Mouse (Mus musculus) liver, embryonic 15.5 days (tissue): ENCODE data around the gene Ugt1a7c. TPM values are rescaled to one million over a fixed set of nuclear protein-coding genes. Genes with fewer than 3 reads are reported as not detected.
"Not testable (repeated sequence)": the region's sequence is repeated elsewhere in the genome, so short reads cannot be mapped to it uniquely, and the experiment has no call there.

Source experiments
- ATAC-seq: fragments of 200-750 bp; cut with Nextera tagmentation; 2 replicates; pipeline ENCODE4 v1.8.0; 2017; ENCODE audit warnings: moderate number of reproducible peaks, mild to moderate bottlenecking, moderate library complexity; ENCODE audit not compliant: insufficient read depth
- H3K27ac ChIP-seq: fragments of 300-500 bp; sonication (generic); replicated peaks from 2 replicates; pipeline ENCODE4 v1.5.1; 2015; ENCODE audit warnings: mild to moderate bottlenecking, inconsistent platforms
- H3K27me3 ChIP-seq: fragments of 300-500 bp; sonication (generic); 2 replicates; pipeline ENCODE4 v1.6.1; 2015; ENCODE audit warnings: mild to moderate bottlenecking, inconsistent platforms
- H3K36me3 ChIP-seq: fragments of 300-500 bp; sonication (generic); replicated peaks from 2 replicates; pipeline ENCODE4 v1.6.1; 2015; ENCODE audit warnings: moderate library complexity, mild to moderate bottlenecking, inconsistent platforms
- H3K4me1 ChIP-seq: fragments of 300-500 bp; sonication (generic); replicated peaks from 2 replicates; pipeline ENCODE4 v1.6.1; 2015; ENCODE audit warnings: inconsistent platforms
- H3K4me2 ChIP-seq: fragments of 300-500 bp; sonication (generic); 2 replicates; pipeline ENCODE4 v1.6.1; 2015; ENCODE audit warnings: moderate library complexity, mild to moderate bottlenecking, inconsistent platforms
- H3K4me3 ChIP-seq: fragments of 300-500 bp; sonication (generic); replicated peaks from 2 replicates; pipeline ENCODE4 v1.5.1; 2015; ENCODE audit warnings: mild to moderate bottlenecking, inconsistent platforms
- H3K9ac ChIP-seq: fragments of 300-500 bp; sonication (generic); 2 replicates; pipeline ENCODE4 v1.6.1; 2015; ENCODE audit warnings: moderate library complexity, mild to moderate bottlenecking, inconsistent platforms
- H3K9me3 ChIP-seq: fragments of 300-500 bp; sonication (generic); replicated peaks from 2 replicates; pipeline ENCODE4 v1.6.1; 2016; ENCODE audit warnings: inconsistent platforms
- WGBS: fragments of 180-500 bp; shearing (Covaris S2); methylation state at CpG from one replicate; pipeline ENCODE4 v1.1.7; 2015; ENCODE audit warnings: mixed read lengths; ENCODE audit not compliant: insufficient replicate concordance; 5-methylcytosine and 5-hydroxymethylcytosine counted together
- polyA plus RNA-seq: library from polyadenylated mRNA; unstranded; fragments of >200 nt; fragmentation: Nextera tagmentation; extraction: Ambion mirVana; gene quantifications from 2 replicates; pipeline ENCODE4 v1.2.1, GENCODE M21; 2015

Ugt1a7c gene
- polyA plus RNA-seq, 1 experiment from 2014 or later, result 3.1 TPM

DNA sequence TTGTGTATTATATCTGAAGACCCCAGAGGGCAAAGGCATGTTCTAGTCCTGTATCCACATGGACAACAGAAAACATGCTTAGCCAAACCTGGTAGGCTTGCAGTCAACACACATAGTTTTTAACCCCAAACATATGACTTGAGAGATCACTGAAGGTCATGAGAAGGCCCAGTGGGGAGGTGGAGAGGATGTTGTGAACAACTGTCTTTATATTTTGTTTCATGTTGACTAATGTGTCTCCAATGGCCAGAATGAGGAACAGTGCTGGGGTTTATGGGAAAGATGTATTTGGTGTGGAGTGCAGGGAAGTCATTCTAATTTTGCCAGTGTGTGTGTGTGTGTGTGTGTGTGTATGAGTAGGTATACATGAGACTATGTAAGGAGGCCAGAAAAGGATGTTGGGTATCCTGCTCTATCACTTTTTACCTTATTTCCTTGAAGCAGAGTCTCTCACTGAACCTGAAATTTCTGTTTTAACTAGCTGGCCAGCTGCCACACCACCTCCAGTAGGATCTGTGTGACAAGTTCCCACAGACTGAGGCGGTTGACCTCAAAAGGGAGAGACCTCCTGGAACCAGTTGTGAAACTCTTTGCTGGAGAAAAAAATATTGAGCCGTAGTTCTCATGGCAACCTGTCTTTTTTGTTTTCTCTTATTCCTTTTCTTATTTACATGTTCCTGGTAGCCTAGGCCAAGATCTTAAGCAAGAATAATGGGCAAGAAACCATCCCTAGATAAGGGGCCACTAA is 129.3 kb downstream of the Ugt1a7c start:
- WGBS, result 42% methylated on average over 2 of the region's 2 CpGs
- H3K36me3 ChIP-seq, result no peaks in the 10 kb centered on the region
- peaks cover 20% of the 10 kb centered on the region; the same call in 1 of the 2 replicates for H3K9me3 ChIP-seq
- no peak for ATAC-seq
- H3K9ac ChIP-seq, result no peak overlapping the region
- no peaks in the 10 kb centered on the region for H3K4me1 ChIP-seq
- no peak overlapping the region for H3K27ac ChIP-seq
- no peaks in the 10 kb centered on the region for H3K27me3 ChIP-seq
- no peak overlapping the region for H3K4me3 ChIP-seq
- no peak overlapping the region for H3K4me2 ChIP-seq

DNA sequence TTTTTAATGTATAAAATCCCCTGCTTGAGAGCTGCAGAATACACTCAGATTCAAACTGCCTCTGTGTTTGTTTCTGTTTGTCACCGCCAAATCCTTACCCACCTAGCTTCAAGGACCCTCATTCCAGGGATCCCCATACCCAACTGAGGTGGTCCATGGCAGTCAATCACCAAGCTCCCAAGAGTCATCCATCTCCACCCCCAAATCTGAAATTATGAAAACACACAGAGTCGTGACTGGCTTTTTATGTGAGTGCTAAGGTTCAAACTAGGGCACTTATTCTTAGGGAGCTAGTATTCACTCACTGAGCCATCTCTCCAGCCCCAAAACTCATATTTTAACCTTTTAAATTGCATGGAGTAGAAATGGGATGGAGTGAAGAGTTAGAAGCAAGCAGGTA is 130.4 kb downstream of the Ugt1a7c start:
- not testable (repeated sequence) for H3K27ac ChIP-seq, H3K4me3 ChIP-seq, ATAC-seq, H3K4me2 ChIP-seq, H3K36me3 ChIP-seq, H3K9ac ChIP-seq, H3K4me1 ChIP-seq, H3K27me3 ChIP-seq
- peaks cover 30% of the 10 kb centered on the region; the same call in 1 of the 2 replicates for H3K9me3 ChIP-seq
- WGBS, result 26% methylated on average over 2 of the region's 2 CpGs

DNA sequence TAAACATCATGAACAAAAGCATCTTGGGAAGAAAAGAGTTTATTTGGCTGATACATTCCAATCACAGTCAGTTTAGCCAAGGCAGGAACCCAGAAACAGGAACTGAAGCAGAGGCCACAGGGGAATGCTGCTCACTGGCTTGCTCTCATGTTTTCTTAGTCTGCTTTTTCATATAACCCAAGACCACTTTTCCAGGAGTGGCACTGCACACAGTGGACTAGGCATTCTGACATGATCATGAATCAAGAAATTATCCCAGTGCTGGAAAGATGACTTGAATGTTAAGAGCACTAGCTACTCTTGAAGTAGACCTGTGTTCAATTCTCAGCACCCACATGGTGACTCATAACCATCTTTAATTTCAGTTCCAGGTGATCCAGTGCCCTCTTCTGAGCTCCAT is 130.9 kb downstream of the Ugt1a7c start:
- H3K9me3 ChIP-seq, result peaks cover 31% of the 10 kb centered on the region; the same call in 1 of the 2 replicates
- no peak overlapping the region for H3K27ac ChIP-seq
- H3K4me1 ChIP-seq, result no peaks in the 10 kb centered on the region
- ATAC-seq, result no peak
- no peak overlapping the region for H3K4me3 ChIP-seq
- H3K9ac ChIP-seq, result no peak overlapping the region
- H3K27me3 ChIP-seq, result no peaks in the 10 kb centered on the region
- H3K36me3 ChIP-seq, result no peaks in the 10 kb centered on the region
- no peak overlapping the region for H3K4me2 ChIP-seq

DNA sequence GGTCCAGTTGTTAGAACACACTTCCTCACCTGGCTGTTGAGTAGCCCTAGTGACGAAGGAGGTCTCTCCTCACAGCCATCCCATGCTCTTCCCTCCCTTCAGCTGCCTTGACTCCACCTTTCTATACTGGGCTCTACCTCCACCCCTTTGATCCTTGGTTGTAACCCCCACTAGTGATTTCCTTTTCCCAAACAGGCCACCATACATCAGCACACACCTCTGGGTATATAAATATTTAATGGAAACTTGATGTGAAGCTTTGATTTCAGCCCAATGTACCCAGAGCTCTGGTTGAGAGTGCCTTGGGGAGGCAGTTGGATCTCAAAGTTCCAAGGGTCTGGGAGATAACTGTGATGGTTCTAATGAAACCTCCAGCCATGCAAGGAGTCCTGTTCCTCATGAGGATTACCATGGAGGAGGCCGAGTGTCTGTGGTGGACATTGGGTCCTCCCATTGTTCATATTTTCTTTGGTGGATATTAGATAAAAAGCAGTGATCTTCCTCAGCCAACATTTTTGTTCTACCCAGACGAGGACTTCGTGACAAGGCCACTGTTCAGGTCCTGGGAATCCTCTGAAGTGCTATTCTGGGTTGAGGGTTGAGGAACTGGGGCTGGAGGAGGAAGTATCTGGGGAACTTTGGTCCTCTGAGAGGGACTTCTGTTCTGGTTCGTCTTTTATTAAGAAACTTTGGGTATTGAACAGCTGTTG is 132.0 kb downstream of the Ugt1a7c start, which contains the start of gene Mroh2a:
Gene Mroh2a, plus strand, starts transcription at position 317 of the 710 bp plus-strand sequence.
- 0 out of 2 replicates have a peak, but pooled peaks have one; percentile 8 for ATAC-seq
- 32% methylated on average over 5 of the region's 5 CpGs for WGBS
- no peak within 1 kb of the TSS for H3K4me3 ChIP-seq
- no peak within 1 kb of the TSS for H3K9ac ChIP-seq
- H3K4me1 ChIP-seq, result no peaks in the 10 kb centered on the region
- no peak within 1 kb of the TSS for H3K27ac ChIP-seq
- H3K27me3 ChIP-seq, result no peaks in the 10 kb centered on the region
- H3K36me3 ChIP-seq, result no peaks in the 10 kb centered on the region
- no peak within 1 kb of the TSS for H3K4me2 ChIP-seq
- peaks cover 37% of the 10 kb centered on the region; the same call in 1 of the 2 replicates for H3K9me3 ChIP-seq

DNA sequence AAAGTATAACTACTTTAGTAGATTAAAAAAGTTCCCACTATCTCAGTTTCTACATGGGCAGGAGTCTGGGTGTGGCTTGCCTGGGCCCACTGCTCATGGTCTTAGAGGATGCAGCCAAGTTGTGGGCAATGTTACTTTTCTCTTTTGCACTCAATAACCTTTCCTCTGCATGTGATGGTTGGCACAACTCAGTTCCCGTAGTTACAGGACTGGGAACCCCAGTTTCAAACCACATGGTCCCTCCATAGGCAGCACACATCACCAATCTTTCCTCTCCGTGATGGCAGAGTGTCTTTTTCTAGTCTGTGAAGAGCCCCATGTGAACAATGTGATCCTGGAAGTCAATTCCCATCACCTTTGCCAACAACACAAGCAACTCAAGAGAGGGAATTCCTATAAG is 132.6 kb downstream of the Ugt1a7c start:
- H3K4me1 ChIP-seq, result no peaks in the 10 kb centered on the region
- H3K27ac ChIP-seq, result no peak overlapping the region
- H3K4me3 ChIP-seq, result no peak overlapping the region
- ATAC-seq, result no peak
- peaks cover 38% of the 10 kb centered on the region; the same call in 1 of the 2 replicates for H3K9me3 ChIP-seq
- H3K36me3 ChIP-seq, result no peaks in the 10 kb centered on the region
- H3K9ac ChIP-seq, result no peak overlapping the region
- WGBS, result 40% methylated on average over 2 of the region's 2 CpGs
- H3K4me2 ChIP-seq, result no peak overlapping the region
- H3K27me3 ChIP-seq, result no peaks in the 10 kb centered on the region

DNA sequence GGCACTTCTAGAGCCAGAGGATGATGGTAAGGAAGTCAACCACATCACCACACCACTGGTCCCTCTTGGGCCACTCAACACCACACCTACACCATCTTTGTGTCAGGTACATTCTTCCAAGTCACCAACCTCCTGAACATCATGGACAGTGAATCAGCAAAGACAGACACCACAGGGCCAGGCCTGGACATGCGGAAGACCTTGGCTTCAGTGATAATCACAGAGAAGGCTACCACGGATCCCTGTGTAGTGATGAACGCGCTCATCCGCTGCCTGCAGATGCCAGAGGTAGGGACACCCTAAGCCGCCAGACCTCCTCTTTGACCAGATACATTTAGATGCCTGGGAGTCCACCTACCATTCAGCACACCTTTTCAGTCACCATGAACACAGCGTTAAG is 133.3 kb downstream of the Ugt1a7c start:
- H3K4me1 ChIP-seq, result no peaks in the 10 kb centered on the region
- no peak for ATAC-seq
- H3K27me3 ChIP-seq, result no peaks in the 10 kb centered on the region
- WGBS, result 55% methylated on average over 7 of the region's 7 CpGs
- no peak overlapping the region for H3K4me3 ChIP-seq
- H3K27ac ChIP-seq, result no peak overlapping the region
- H3K36me3 ChIP-seq, result no peaks in the 10 kb centered on the region
- H3K9ac ChIP-seq, result no peak overlapping the region
- H3K9me3 ChIP-seq, result peaks cover 45% of the 10 kb centered on the region; the same call in 1 of the 2 replicates
- no peak overlapping the region for H3K4me2 ChIP-seq

DNA sequence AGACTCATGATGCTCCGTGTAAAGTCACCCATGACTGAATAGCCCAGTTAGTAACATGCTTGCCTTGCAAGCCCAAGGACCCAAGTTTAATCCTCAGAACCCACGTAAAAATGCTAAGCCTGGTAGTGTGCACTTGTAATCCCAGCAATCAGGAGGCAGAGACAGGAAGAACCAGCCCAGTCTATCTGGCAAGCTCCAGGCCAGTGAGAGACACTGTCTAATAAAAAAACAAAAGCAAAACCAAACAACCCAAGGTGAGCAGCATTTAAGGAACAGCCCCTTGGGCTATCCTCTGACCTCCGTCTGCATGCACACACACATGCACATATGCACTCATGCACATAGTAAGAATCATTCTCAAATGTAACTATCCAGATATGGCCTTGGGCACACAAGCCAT is 134.7 kb downstream of the Ugt1a7c start:
- H3K9me3 ChIP-seq, result peaks cover 46% of the 10 kb centered on the region; the same call in 1 of the 2 replicates
- no peak overlapping the region for H3K9ac ChIP-seq
- H3K36me3 ChIP-seq, result no peaks in the 10 kb centered on the region
- no peak overlapping the region for H3K4me2 ChIP-seq
- ATAC-seq, result no peak
- no peaks in the 10 kb centered on the region for H3K4me1 ChIP-seq
- H3K27me3 ChIP-seq, result no peaks in the 10 kb centered on the region
- no peak overlapping the region for H3K4me3 ChIP-seq
- 58% methylated on average over 3 of the region's 3 CpGs for WGBS
- no peak overlapping the region for H3K27ac ChIP-seq

DNA sequence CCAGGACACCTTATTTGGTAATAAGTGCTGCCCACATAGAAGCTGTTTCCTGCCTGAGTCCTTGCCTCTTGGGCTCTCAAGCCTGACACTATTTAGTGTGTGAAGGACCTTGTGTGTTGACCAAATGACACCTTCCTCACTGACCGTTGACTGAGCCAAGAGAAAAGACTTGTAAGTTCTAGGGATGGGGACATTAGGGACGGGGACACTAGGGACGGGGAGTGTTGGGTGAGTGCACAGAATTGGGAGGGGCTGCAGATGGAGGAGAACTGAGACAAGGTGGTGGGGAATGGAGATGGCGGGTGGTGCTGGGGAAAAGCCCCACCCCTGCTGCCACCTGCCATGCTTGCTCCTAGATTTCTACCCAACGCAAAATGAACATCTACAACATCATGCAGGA is 135.1 kb downstream of the Ugt1a7c start:
- Histone ChIP-seq H3K27me3 (no peaks in the 10 kb centered on the region), H3K4me3 (no peak overlapping the region), H3K4me2 (no peak overlapping the region), H3K9me3 (peaks cover 47% of the 10 kb centered on the region; the same call in 1 of the 2 replicates), H3K36me3 (no peaks in the 10 kb centered on the region), H3K27ac (no peak overlapping the region), H3K9ac (no peak overlapping the region), H3K4me1 (no peaks in the 10 kb centered on the region)
- 65% methylated on average over 5 of the region's 5 CpGs for WGBS
- ATAC-seq, result no peak

DNA sequence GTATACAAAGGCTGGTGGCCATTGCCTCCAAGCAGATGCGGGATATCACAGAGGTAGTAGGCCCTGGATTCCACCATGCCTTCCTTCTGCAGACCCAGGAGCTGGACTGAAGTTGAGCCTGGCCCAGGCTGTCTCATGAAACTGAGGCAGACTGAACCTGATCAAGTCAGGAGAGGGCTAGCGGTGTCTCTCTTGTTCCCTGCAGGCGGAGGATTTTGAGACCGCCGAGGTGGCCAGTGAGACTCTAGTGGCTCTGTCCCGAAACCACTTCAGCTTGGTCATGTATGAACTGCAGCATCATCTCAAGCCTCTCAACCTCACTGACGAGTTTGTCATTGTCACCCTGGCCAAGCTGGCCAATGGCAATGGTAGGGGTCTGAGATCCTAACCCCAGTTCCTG is 135.6 kb downstream of the Ugt1a7c start:
- no peak overlapping the region for H3K4me2 ChIP-seq
- H3K36me3 ChIP-seq, result no peaks in the 10 kb centered on the region
- H3K27me3 ChIP-seq, result no peaks in the 10 kb centered on the region
- H3K4me1 ChIP-seq, result no peaks in the 10 kb centered on the region
- H3K4me3 ChIP-seq, result no peak overlapping the region
- no peak for ATAC-seq
- no peak overlapping the region for H3K9ac ChIP-seq
- H3K27ac ChIP-seq, result no peak overlapping the region
- WGBS, result 58% methylated on average over 7 of the region's 7 CpGs
- peaks cover 50% of the 10 kb centered on the region; the same call in 1 of the 2 replicates for H3K9me3 ChIP-seq

DNA sequence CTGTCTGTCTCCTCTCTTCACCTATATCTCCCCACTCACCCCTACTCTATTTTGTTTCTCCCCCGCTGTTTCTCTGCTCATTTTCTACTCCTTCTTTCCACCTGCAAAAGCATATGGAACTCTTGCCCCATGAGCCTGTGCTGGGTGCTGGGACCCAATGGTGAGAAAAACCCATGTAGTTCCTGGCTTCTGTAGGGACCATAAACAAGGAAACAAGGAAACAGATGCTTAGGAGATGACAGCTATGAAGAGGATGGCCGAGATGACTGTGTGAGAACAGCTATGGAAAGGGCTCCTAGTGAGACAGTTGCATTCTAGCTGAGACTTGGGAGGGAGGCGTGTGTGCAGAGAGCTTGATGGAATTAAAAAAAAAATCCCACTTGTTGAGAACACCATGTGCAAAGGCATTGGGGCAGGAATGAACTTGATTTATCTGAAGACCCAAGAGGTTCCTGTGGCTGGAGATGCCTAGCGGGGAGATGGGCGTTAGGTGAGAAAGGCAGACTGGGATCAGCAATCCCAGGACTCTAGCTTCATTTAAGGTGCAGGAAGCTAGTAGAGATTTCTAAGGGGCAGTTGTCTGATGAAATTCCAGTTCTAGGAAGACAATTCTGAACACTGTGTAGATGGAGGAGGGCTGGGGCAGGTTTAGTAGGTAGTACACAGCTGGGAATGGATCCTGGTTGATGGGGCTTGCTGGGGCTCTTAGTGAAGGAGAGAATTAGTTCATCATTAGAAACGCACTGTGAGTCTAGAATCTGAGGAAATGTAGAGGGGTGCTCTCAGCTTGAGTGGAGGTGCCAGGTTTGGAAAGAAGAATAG is 136.3 kb downstream of the Ugt1a7c start:
- H3K27me3 ChIP-seq, result no peaks in the 10 kb centered on the region
- no peak overlapping the region for H3K9ac ChIP-seq
- H3K4me2 ChIP-seq, result no peak overlapping the region
- no peak overlapping the region for H3K27ac ChIP-seq
- 55% methylated on average over 6 of the region's 6 CpGs for WGBS
- ATAC-seq, result no peak
- H3K36me3 ChIP-seq, result no peaks in the 10 kb centered on the region
- peaks cover 52% of the 10 kb centered on the region; the same call in 1 of the 2 replicates for H3K9me3 ChIP-seq
- no peaks in the 10 kb centered on the region for H3K4me1 ChIP-seq
- no peak overlapping the region for H3K4me3 ChIP-seq
